In genomic region chr1:106562751-106563150, GRCm38 (mm10) we compare ENCODE assay signal across 25 mouse cellular contexts.
DNase-seq lines count a peak whose midpoint lies in the region; ATAC-seq and TF ChIP-seq lines count a peak whose summit lies in the region.
"Had no signal": no experiment of that assay in that cellular context is flagged by ENCODE, and none has a peak within 500 bp of the region (broad histone marks: within the 10 kb centered on the region; RNA-seq: fewer than 3 reads in every experiment).

No protein-coding gene starts in this region.

- no peak overlapping the region for H3K4me2 ChIP-seq in midbrain, embryonic 13.5 days (replicated peaks)
- H3K4me2 ChIP-seq in midbrain, postnatal 0 days (ENCODE audit: low read depth, low read length, poor library complexity, severe bottlenecking): no peak overlapping the region
- H3K4me2 ChIP-seq in CH12.LX (ENCODE audit: insufficient read depth, low read depth, poor library complexity, severe bottlenecking): no peak overlapping the region
- H3K4me2 ChIP-seq: embryonic facial prominence, embryonic 13.5 days; embryonic facial prominence, embryonic 15.5 days; forebrain, embryonic 13.5 days; forebrain, embryonic 15.5 days had no signal

- no peaks in the 10 kb centered on the region for H3K9me3 ChIP-seq in midbrain, embryonic 13.5 days
- H3K9me3 ChIP-seq in midbrain, postnatal 0 days (ENCODE audit: low read length): no peaks in the 10 kb centered on the region
- no peaks in the 10 kb centered on the region for H3K9me3 ChIP-seq in CH12.LX (replicated peaks; ENCODE audit: low read length)
- H3K9me3 ChIP-seq: embryonic facial prominence, embryonic 13.5 days; embryonic facial prominence, embryonic 15.5 days; forebrain, embryonic 13.5 days; forebrain, embryonic 15.5 days; G1E had no signal

- no peak for DNase-seq in midbrain, postnatal 0 days (ENCODE audit: low spot score)
- DNase-seq in CH12.LX (ENCODE audit: extremely low read depth): no peak
- peak; percentile 69 for DNase-seq in fat pad, adult 2 months (ENCODE audit: extremely low read depth, low read depth, low spot score)
- DNase-seq in neural tube, embryonic 10.5 days (ENCODE audit: extremely low spot score, low spot score): no peak
- no peak for DNase-seq in left cerebral cortex, postnatal 25 days (ENCODE audit: low spot score in 2 of 2)
- no peak for DNase-seq in embryo, embryonic 9.5 days (ENCODE audit: extremely low spot score)
- DNase-seq: adrenal gland, adult 8-10 months; adrenal gland, postnatal 14 days; adrenal gland, postnatal 36 days; cerebellum, adult 11-12 months; cerebellum, adult 2 months; cerebellum, adult 9-10 months; cerebellum, postnatal 10 days; cerebellum, postnatal 25 days; forebrain, postnatal 0 days had no signal

- H3K4me3 ChIP-seq in midbrain, embryonic 13.5 days (replicated peaks): no peak overlapping the region
- no peak overlapping the region for H3K4me3 ChIP-seq in midbrain, postnatal 0 days (ENCODE audit: low read depth, low read length)
- H3K4me3 ChIP-seq in CH12.LX (replicated peaks in 1 of 3; ENCODE audit: low read depth in 2 of 3, low read length in 2 of 3, poor library complexity in 1 of 3): no peak overlapping the region
- H3K4me3 ChIP-seq: embryonic facial prominence, embryonic 13.5 days; embryonic facial prominence, embryonic 15.5 days; erythroblast, embryonic 14.5 days; forebrain, embryonic 13.5 days; forebrain, embryonic 15.5 days had no signal

- H3K9ac ChIP-seq in midbrain, embryonic 13.5 days (replicated peaks): no peak overlapping the region
- H3K9ac ChIP-seq in midbrain, postnatal 0 days (replicated peaks; ENCODE audit: low read length, poor library complexity, severe bottlenecking): no peak overlapping the region
- no peak overlapping the region for H3K9ac ChIP-seq in CH12.LX (ENCODE audit: insufficient read depth, low read depth)
- H3K9ac ChIP-seq: embryonic facial prominence, embryonic 13.5 days; embryonic facial prominence, embryonic 15.5 days; forebrain, embryonic 13.5 days; forebrain, embryonic 15.5 days; forebrain, postnatal 0 days had no signal

- intact Hi-C loops in left cerebral cortex, postnatal 25 days (cut with DNase I): no loop called here

- H3K4me1 ChIP-seq in midbrain, embryonic 13.5 days (replicated peaks): no peaks in the 10 kb centered on the region; the same call in 1 of the 2 replicates
- H3K4me1 ChIP-seq in midbrain, postnatal 0 days (ENCODE audit: insufficient read depth, low read length): no peaks in the 10 kb centered on the region; the same call in 1 of the 2 replicates
- peaks cover 40 to 96% of the 10 kb centered on the region in 2 experiments for H3K4me1 ChIP-seq in CH12.LX (ENCODE audit: control insufficient read depth in 1 of 2, insufficient read depth in 2 of 2)
- H3K4me1 ChIP-seq: forebrain, embryonic 13.5 days; forebrain, embryonic 15.5 days had no signal

- H3K27me3 ChIP-seq in midbrain, embryonic 13.5 days: no peaks in the 10 kb centered on the region
- H3K27me3 ChIP-seq in midbrain, postnatal 0 days (ENCODE audit: insufficient read depth, low read length): no peaks in the 10 kb centered on the region
- no peaks in the 10 kb centered on the region for H3K27me3 ChIP-seq in CH12.LX (replicated peaks)
- H3K27me3 ChIP-seq: embryonic facial prominence, embryonic 13.5 days; embryonic facial prominence, embryonic 15.5 days; forebrain, embryonic 13.5 days; forebrain, embryonic 15.5 days; Patski had no signal

- dilution Hi-C loops in CH12.LX (cut with MboI; ENCODE audit: extremely low pct_ligation_motif_present, extremely low pct_unique_long_range_greater_than_20kb, low sequenced_read_pairs): no loop called here

- no peak for TF ChIP-seq EP300 in CH12.LX (IDR thresholded peaks at IDR 0.05; ENCODE audit: low read length)

- no peak for TF ChIP-seq RAD21 in CH12.LX (IDR thresholded peaks at IDR 0.05; ENCODE audit: low read depth, low read length)

- 0 out of 2 replicates have a peak, but pooled peaks have one; percentile 20 for ATAC-seq in midbrain, embryonic 13.5 days
- no peak for ATAC-seq in midbrain, postnatal 0 days (ENCODE audit: low FRiP score)
- ATAC-seq in megakaryocyte, adult 5-6 weeks (ENCODE audit: poor library complexity, severe bottlenecking): 0 out of 2 replicates have a peak, but pooled peaks have one; percentile 21
- ATAC-seq: activated CD4-positive, CD25-positive, alpha-beta regulatory T cell, adult 4 months; forebrain, embryonic 13.5 days; forebrain, embryonic 15.5 days; forebrain, postnatal 0 days; Patski had no signal

- TF ChIP-seq CTCF in midbrain, postnatal 0 days (IDR thresholded peaks at IDR 0.05): no peak
- TF ChIP-seq CTCF in CH12.LX (conservative IDR thresholded peaks at IDR 0.05 in 1 of 2, IDR thresholded peaks at IDR 0.05 in 1 of 2; ENCODE audit: low read depth in 2 of 2, low read length in 2 of 2): no peak

- no peak overlapping the region for H3K27ac ChIP-seq in midbrain, embryonic 13.5 days
- no peak overlapping the region for H3K27ac ChIP-seq in midbrain, postnatal 0 days (ENCODE audit: low read depth, low read length)
- H3K27ac ChIP-seq in CH12.LX (ENCODE audit: insufficient read depth, low read depth): peak overlapping the region; percentile 20
- H3K27ac ChIP-seq: embryonic facial prominence, embryonic 13.5 days; embryonic facial prominence, embryonic 15.5 days; forebrain, embryonic 13.5 days; forebrain, embryonic 15.5 days had no signal

- TF ChIP-seq POLR2A in CH12.LX (IDR thresholded peaks at IDR 0.05; ENCODE audit: low read depth, low read length): no peak

- H3K79me2 ChIP-seq in CH12.LX (replicated peaks; ENCODE audit: control insufficient read depth, extremely low read depth, insufficient read depth, poor library complexity, severe bottlenecking): no peaks in the 10 kb centered on the region

- 90% methylated on average over 3 of the region's 3 CpGs for WGBS in midbrain, embryonic 13.5 days
- 96% methylated on average over 3 of the region's 3 CpGs for WGBS in midbrain, postnatal 0 days

- no peaks in the 10 kb centered on the region for H3K36me3 ChIP-seq in midbrain, embryonic 13.5 days
- no peaks in the 10 kb centered on the region for H3K36me3 ChIP-seq in midbrain, postnatal 0 days (ENCODE audit: insufficient read depth, low read length)
- H3K36me3 ChIP-seq in CH12.LX (replicated peaks in 1 of 2; ENCODE audit: control insufficient read depth in 1 of 2, insufficient read depth in 1 of 2, low read length in 1 of 2): no peaks in the 10 kb centered on the region
- H3K36me3 ChIP-seq: embryonic facial prominence, embryonic 13.5 days; embryonic facial prominence, embryonic 15.5 days; forebrain, embryonic 15.5 days; G1E had no signal

- in situ Hi-C loops in CH12.LX (cut with MboI; ENCODE audit: low pct_ligation_motif_present, low pct_unique_long_range_greater_than_20kb, low sequenced_read_pairs): no loop called here

TF ChIP-seq in CH12.LX, 34 proteins besides CTCF, POLR2A, EP300 and RAD21:
- TF ChIP-seq MEF2A (IDR thresholded peaks at IDR 0.05; ENCODE audit: borderline replicate concordance, low read depth, low read length) (no peak), MAFK (IDR thresholded peaks at IDR 0.05; ENCODE audit: insufficient replicate concordance, low read length) (no peak), MXI1 (IDR thresholded peaks at IDR 0.05; ENCODE audit: low read depth, low read length) (no peak), ZC3H11A (IDR thresholded peaks at IDR 0.05; ENCODE audit: low read depth, low read length) (no peak), USF1 (IDR thresholded peaks at IDR 0.05; ENCODE audit: low read depth, low read length) (no peak)
